11 mouse cellular contexts compared by ENCODE assay signal in the genomic region with DNA sequence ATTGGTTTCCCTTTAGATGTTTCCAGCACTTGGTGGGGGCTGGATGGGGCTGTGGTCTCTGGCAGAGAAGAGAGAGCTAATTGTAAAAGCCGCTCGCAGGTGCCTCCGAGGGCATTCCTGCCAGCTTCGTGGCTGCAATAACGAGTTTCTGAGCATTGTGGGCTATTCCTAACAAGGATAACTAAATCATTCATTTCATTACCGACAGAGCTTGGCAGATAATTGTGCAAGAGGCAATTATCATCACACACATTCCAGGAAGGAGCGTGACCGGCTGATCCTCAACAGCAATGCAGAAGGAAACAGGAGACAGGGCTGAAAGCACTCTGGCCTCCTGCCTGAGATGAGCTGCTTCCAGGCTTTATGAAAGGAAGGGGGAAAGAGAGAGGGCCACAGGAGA. TPM values are rescaled to one million over a fixed set of nuclear protein-coding genes. Genes with fewer than 3 reads are reported as not detected.
A peak's percentile ranks its signal among the peaks of the same experiment; 100 is the strongest.
DNase-seq lines count a peak whose midpoint lies in the region; ATAC-seq and TF ChIP-seq lines count a peak whose summit lies in the region.
"Had no signal": no experiment of that assay in that cellular context is flagged by ENCODE, and none has a peak within 500 bp of the region (broad histone marks: within the 10 kb centered on the region; RNA-seq: fewer than 3 reads in every experiment).

No protein-coding gene starts in this region.

- peak overlapping the region; percentile 34 for H3K27ac ChIP-seq in heart, embryonic 13.5 days (replicated peaks)
- peak overlapping the region; percentile 61 for H3K27ac ChIP-seq in neural tube, embryonic 13.5 days (replicated peaks)
- H3K27ac ChIP-seq in hindbrain, postnatal 0 days: peak overlapping the region; percentile 41; the same call in 1 of the 2 replicates
- H3K27ac ChIP-seq: heart, adult 2 months; limb, embryonic 12.5 days had no signal

- ATAC-seq in heart, embryonic 13.5 days (ENCODE audit: extremely low read depth, insufficient number of reproducible peaks, low FRiP score, low TSS enrichment): no peak
- peak; percentile 24; the same call in 1 of the 2 replicates for ATAC-seq in neural tube, embryonic 13.5 days (ENCODE audit: low read depth)
- peak; percentile 13; the same call in 1 of the 2 replicates for ATAC-seq in hindbrain, postnatal 0 days
- ATAC-seq: activated CD4-positive, CD25-positive, alpha-beta regulatory T cell, adult 4 months had no signal

- TF ChIP-seq CTCF in hindbrain, postnatal 0 days (IDR thresholded peaks at IDR 0.05; ENCODE audit: low read depth): no peak

- no peak overlapping the region for H3K4me3 ChIP-seq in heart, embryonic 13.5 days
- no peak overlapping the region for H3K4me3 ChIP-seq in neural tube, embryonic 13.5 days
- H3K4me3 ChIP-seq in hindbrain, postnatal 0 days (ENCODE audit: low read length): no peak overlapping the region
- H3K4me3 ChIP-seq: heart, adult 2 months; limb, embryonic 12.5 days had no signal

- intact Hi-C loops in left cerebral cortex, postnatal 36 days (cut with DNase I): no loop called here

- no peak overlapping the region for H3K9ac ChIP-seq in heart, embryonic 13.5 days
- peak overlapping the region; percentile 41; the same call in 1 of the 2 replicates for H3K9ac ChIP-seq in neural tube, embryonic 13.5 days
- no peak overlapping the region for H3K9ac ChIP-seq in hindbrain, postnatal 0 days (replicated peaks; ENCODE audit: low read length)
- H3K9ac ChIP-seq: limb, embryonic 12.5 days had no signal

- H3K4me1 ChIP-seq in heart, embryonic 13.5 days: peaks cover 15% of the 10 kb centered on the region
- H3K4me1 ChIP-seq in neural tube, embryonic 13.5 days (replicated peaks): peaks cover 13% of the 10 kb centered on the region
- H3K4me1 ChIP-seq in hindbrain, postnatal 0 days (ENCODE audit: insufficient read depth, low read length): no peaks in the 10 kb centered on the region

- WGBS in heart, embryonic 13.5 days: 39% methylated on average over 8 of the region's 8 CpGs
- WGBS in neural tube, embryonic 13.5 days: 23% methylated on average over 8 of the region's 8 CpGs
- WGBS in hindbrain, postnatal 0 days: 20% methylated on average over 8 of the region's 8 CpGs

- H3K27me3 ChIP-seq in heart, embryonic 13.5 days (replicated peaks): peaks cover 18% of the 10 kb centered on the region
- H3K27me3 ChIP-seq in neural tube, embryonic 13.5 days: no peaks in the 10 kb centered on the region
- no peaks in the 10 kb centered on the region for H3K27me3 ChIP-seq in hindbrain, postnatal 0 days (ENCODE audit: insufficient read depth, low read length)

- no peak for DNase-seq in heart, adult 9 months (ENCODE audit: low spot score in 2 of 2)
- DNase-seq in neural tube, embryonic 10.5 days (ENCODE audit: extremely low spot score, low spot score): no peak
- DNase-seq in hindbrain, postnatal 0 days (ENCODE audit: low spot score): peak; percentile 50
- no peak for DNase-seq in thymus, postnatal 10 days (ENCODE audit: low spot score in 2 of 2)
- DNase-seq in ovary, postnatal 10 days (ENCODE audit: low spot score): no peak
- no peak for DNase-seq in left cerebral cortex, postnatal 36 days (ENCODE audit: low spot score in 2 of 2)

- no peak overlapping the region for H3K4me2 ChIP-seq in heart, embryonic 13.5 days
- no peak overlapping the region for H3K4me2 ChIP-seq in neural tube, embryonic 13.5 days
- no peak overlapping the region for H3K4me2 ChIP-seq in hindbrain, postnatal 0 days (ENCODE audit: low read depth, low read length)
- H3K4me2 ChIP-seq: limb, embryonic 12.5 days had no signal

- H3K9me3 ChIP-seq in heart, embryonic 13.5 days: no peaks in the 10 kb centered on the region
- no peaks in the 10 kb centered on the region for H3K9me3 ChIP-seq in neural tube, embryonic 13.5 days
- H3K9me3 ChIP-seq in hindbrain, postnatal 0 days (ENCODE audit: low read length): no peaks in the 10 kb centered on the region
- H3K9me3 ChIP-seq: limb, embryonic 12.5 days had no signal

- H3K36me3 ChIP-seq in heart, embryonic 13.5 days: no peaks in the 10 kb centered on the region
- H3K36me3 ChIP-seq in neural tube, embryonic 13.5 days: no peaks in the 10 kb centered on the region
- H3K36me3 ChIP-seq in hindbrain, postnatal 0 days (ENCODE audit: insufficient read depth, low read length): no peaks in the 10 kb centered on the region
- H3K36me3 ChIP-seq: limb, embryonic 12.5 days had no signal

RNA-seq across cellular contexts. Expression of gene Kcna5, which starts 24.8 kb away (rescaled TPM):
- polyA plus RNA-seq in heart, embryonic 13.5 days (2015; fragmentation: Nextera tagmentation; extraction: Ambion mirVana): 6.2 and 7.6 TPM in 2 replicates
- polyA plus RNA-seq in neural tube, embryonic 13.5 days (2015; fragmentation: Nextera tagmentation; extraction: Ambion mirVana): 1.9 and 2.3 TPM in 2 replicates
- 4.8 and 7.3 TPM in 2 replicates for total RNA-seq in hindbrain, postnatal 0 days (2014; rRNA removed)
- polyA plus RNA-seq in hindbrain, postnatal 0 days (2015; fragmentation: Nextera tagmentation; extraction: Ambion mirVana): 3.4 and 3.6 TPM in 2 replicates
- total RNA-seq in left cerebral cortex, postnatal 36 days (2021): 1 to 10 TPM; 3.5 to 7.2 TPM
- polyA plus RNA-seq: activated CD4-positive, CD25-positive, alpha-beta regulatory T cell, adult 4 months had no signal
